Mouse (Mus musculus) lung, adult 2 months (tissue): Measurements from ENCODE around the gene Smtnl2.
"Not testable (repeated sequence)": the region's sequence is repeated elsewhere in the genome, so short reads cannot be mapped to it uniquely, and the experiment has no call there.

Source experiments
- CTCF ChIP-seq: fragments of 200-500 bp; IDR thresholded peaks from 2 replicates; pipeline ENCODE4 v1.5.1; 2011; ENCODE audit warnings: mild to moderate bottlenecking, low read length, control low read depth; ENCODE audit not compliant: insufficient read depth
- POLR2A ChIP-seq: fragments of 200-500 bp; IDR thresholded peaks from 2 replicates; pipeline ENCODE4 v1.6.1; 2011; ENCODE audit warnings: low read depth, mild to moderate bottlenecking, control low read depth, low read length, borderline replicate concordance; ENCODE audit errors: extremely low read depth

DNA sequence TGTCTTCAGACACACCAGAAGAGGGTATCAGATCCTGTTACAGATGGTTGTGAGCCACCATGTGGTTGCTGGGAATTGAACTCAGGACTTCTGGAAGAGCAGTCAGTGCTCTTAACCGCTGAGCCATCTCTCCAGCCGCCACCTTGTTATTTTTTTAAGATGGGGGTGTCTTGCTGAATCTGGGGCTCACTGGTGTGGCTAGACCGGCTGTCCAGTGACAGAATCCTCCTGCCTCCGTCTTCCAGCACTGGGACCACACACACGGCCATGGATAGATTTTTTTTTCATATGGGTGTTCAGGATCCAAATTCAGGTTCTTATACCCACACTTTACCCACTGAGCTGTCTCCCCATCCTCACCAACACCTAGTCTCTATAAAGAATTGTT, 68.3 kb downstream of the Smtnl2 start:
- TF ChIP-seq POLR2A, CTCF: not testable (repeated sequence)
